Mouse (Mus musculus) olfactory bulb, adult 2 months (tissue): Measurements from ENCODE around the gene Olfr1378.

Experiments used
- CTCF ChIP-seq: fragments of 200-500 bp; IDR thresholded peaks from 2 replicates; pipeline ENCODE4 v1.5.1; 2012; ENCODE audit warnings: low read depth, mild to moderate bottlenecking, low read length, moderate library complexity; ENCODE audit not compliant: insufficient read depth
- POLR2A ChIP-seq: fragments of 200-500 bp; IDR thresholded peaks from 2 replicates; pipeline ENCODE4 v1.6.1; 2012; ENCODE audit warnings: mild to moderate bottlenecking, low read depth, low read length, moderate library complexity; ENCODE audit not compliant: insufficient read depth

GRCm38 (mm10) chr11:50943506-50943905 lies 22.8 kb upstream of the Olfr1378 start, which contains the start of gene 4933414I15Rik:
- TF ChIP-seq POLR2A = no peak
- no peak for TF ChIP-seq CTCF
